Mouse (Mus musculus): ENCODE measurements around the gene Jag1.

Gene Jag1

GRCm38 (mm10) chr2:137116025-137116674 lies at the start of gene Jag1:
Gene Jag1 (minus strand): TSS chr2:137116644.
- peak; percentile 29 to 36 for DNase-seq (ENCODE audit: low spot score in 2 of 2)

GRCm38 (mm10) chr2:137156018-137156417 lies 39.6 kb upstream of the Jag1 start:
- no peak for DNase-seq (ENCODE audit: low spot score in 2 of 2)

GRCm38 (mm10) chr2:137153825-137154224 lies 37.4 kb upstream of the Jag1 start:
- DNase-seq (ENCODE audit: low spot score in 2 of 2), result no peak

GRCm38 (mm10) chr2:137153172-137153667 lies 36.8 kb upstream of the Jag1 start:
- DNase-seq (ENCODE audit: low spot score in 2 of 2), result no peak

- no peak for DNase-seq (ENCODE audit: low spot score in 2 of 2)
These were observed 34.5 kb upstream of the Jag1 start for GRCm38 (mm10) chr2:137150953-137151352.

GRCm38 (mm10) chr2:137146938-137147666 lies 30.7 kb upstream of the Jag1 start:
- DNase-seq (ENCODE audit: low spot score in 2 of 2), result no peak

- DNase-seq (ENCODE audit: low spot score in 2 of 2), result no peak
These were observed 21.6 kb upstream of the Jag1 start for GRCm38 (mm10) chr2:137138063-137138462.

GRCm38 (mm10) chr2:137134035-137134434 lies 17.6 kb upstream of the Jag1 start:
- no peak for DNase-seq (ENCODE audit: low spot score in 2 of 2)

GRCm38 (mm10) chr2:137124861-137125260 lies 8.4 kb upstream of the Jag1 start:
- no peak for DNase-seq (ENCODE audit: low spot score in 2 of 2)

- DNase-seq (ENCODE audit: low spot score in 2 of 2), result peak; percentile 42 to 51
These were observed 862 bp upstream of the Jag1 start for GRCm38 (mm10) chr2:137117321-137117690.

GRCm38 (mm10) chr2:137116675-137117320 lies 354 bp upstream of the Jag1 start:
- DNase-seq (ENCODE audit: low spot score in 2 of 2), result peak; percentile 58 to 70

- no peak for DNase-seq (ENCODE audit: low spot score in 2 of 2)
These were observed 1.0 kb downstream of the Jag1 start for GRCm38 (mm10) chr2:137115241-137116024.

GRCm38 (mm10) chr2:137114248-137115096 lies 2.0 kb downstream of the Jag1 start:
- peak; percentile 65 to 67 for DNase-seq (ENCODE audit: low spot score in 2 of 2)

- no peak for DNase-seq (ENCODE audit: low spot score in 2 of 2)
These were observed 3.0 kb downstream of the Jag1 start for GRCm38 (mm10) chr2:137113288-137114061.

GRCm38 (mm10) chr2:137110214-137110898 lies 6.1 kb downstream of the Jag1 start:
- no peak for DNase-seq (ENCODE audit: low spot score in 2 of 2)

GRCm38 (mm10) chr2:137109321-137110213 lies 6.9 kb downstream of the Jag1 start:
- DNase-seq (ENCODE audit: low spot score in 2 of 2), result no peak

- no peak for DNase-seq (ENCODE audit: low spot score in 2 of 2)
These were observed 8.5 kb downstream of the Jag1 start for GRCm38 (mm10) chr2:137107946-137108345.

- no peak for DNase-seq (ENCODE audit: low spot score in 2 of 2)
These were observed 9.2 kb downstream of the Jag1 start for GRCm38 (mm10) chr2:137107203-137107602.
